Mouse (Mus musculus) liver, embryonic 11.5 days (tissue): ENCODE measurements around the gene Nox1. TPM values are rescaled to one million over a fixed set of nuclear protein-coding genes. Genes with fewer than 3 reads are reported as not detected.

Source experiments
- ATAC-seq: fragments of 200-750 bp; cut with Nextera tagmentation; replicated peaks from 2 replicates; pipeline ENCODE4 v1.8.0; 2017; ENCODE audit warnings: moderate number of reproducible peaks, mild to moderate bottlenecking, moderate TSS enrichment, moderate library complexity; ENCODE audit not compliant: low FRiP score
- DNase-seq: peaks from one replicate; pipeline ENCODE4 v3.0.0-alpha.2; 2017; ENCODE audit warnings: low spot score
- H3K27ac ChIP-seq: fragments of 300-500 bp; sonication (generic); 2 replicates; pipeline ENCODE4 v1.5.1; 2014; ENCODE audit warnings: mild to moderate bottlenecking, low read depth, low read length, control low read depth
- H3K27me3 ChIP-seq: fragments of 300-500 bp; sonication (generic); replicated peaks from 2 replicates; pipeline ENCODE4 v1.6.1; 2014; ENCODE audit warnings: low read length, mixed read lengths; ENCODE audit not compliant: control insufficient read depth, insufficient read depth
- H3K36me3 ChIP-seq: fragments of 300-500 bp; sonication (generic); 2 replicates; pipeline ENCODE4 v1.6.1; 2014; ENCODE audit warnings: mild to moderate bottlenecking, low read length, moderate library complexity, mixed read lengths; ENCODE audit not compliant: control insufficient read depth, insufficient read depth
- H3K4me1 ChIP-seq: fragments of 300-500 bp; sonication (generic); replicated peaks from 2 replicates; pipeline ENCODE4 v1.6.1; 2014; ENCODE audit warnings: low read length, mixed read lengths; ENCODE audit not compliant: control insufficient read depth, insufficient read depth
- H3K4me2 ChIP-seq: fragments of 300-500 bp; sonication (generic); 2 replicates; pipeline ENCODE4 v1.6.1; 2014; ENCODE audit warnings: mild to moderate bottlenecking, control low read depth, moderate library complexity
- H3K4me3 ChIP-seq: fragments of 300-500 bp; sonication (generic); 2 replicates; pipeline ENCODE4 v1.5.1; 2014; ENCODE audit warnings: low read depth, low read length, control low read depth
- H3K9ac ChIP-seq: fragments of 300-500 bp; sonication (generic); 2 replicates; pipeline ENCODE4 v1.6.1; 2014; ENCODE audit warnings: low read depth, low read length, control low read depth
- H3K9me3 ChIP-seq: fragments of 300-500 bp; sonication (generic); 2 replicates; pipeline ENCODE4 v1.6.1; 2016; ENCODE audit warnings: low read length, inconsistent platforms, mixed read lengths; ENCODE audit not compliant: control insufficient read depth
- WGBS: fragments of 180-500 bp; shearing (Covaris S2); extraction: QIAGEN DNeasy Blood & Tissue Kit; methylation state at CpG from one replicate; pipeline ENCODE4 v1.1.7; 2014; 5-methylcytosine and 5-hydroxymethylcytosine counted together
- polyA plus RNA-seq: library from polyadenylated mRNA; unstranded; fragments of >200 nt; fragmentation: Nextera tagmentation; extraction: Ambion mirVana; gene quantifications from 2 replicates; pipeline ENCODE4 v1.2.1, GENCODE M21; 2014

The Nox1 gene
- polyA plus RNA-seq: 0.07 and 0.34 TPM in 2 replicates

DNA sequence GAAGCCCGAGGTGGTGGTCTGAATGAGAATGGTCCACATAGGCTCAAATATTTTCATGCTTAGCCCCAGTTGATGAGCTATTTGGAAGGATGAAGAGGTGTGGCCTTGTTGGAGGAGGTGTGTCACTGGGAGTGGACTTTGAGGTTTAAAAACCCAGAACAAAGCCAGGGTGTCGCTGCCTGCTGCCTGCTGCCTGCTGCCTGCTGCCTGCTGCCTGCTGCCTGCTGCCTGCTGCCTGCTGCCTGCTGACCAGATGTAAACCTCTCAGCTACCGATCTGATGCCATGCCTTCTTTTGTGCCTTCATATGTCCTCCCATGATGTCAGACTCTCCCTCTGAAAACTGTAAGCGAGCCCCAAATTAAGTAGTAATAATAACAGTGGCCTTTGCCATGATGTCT is at the start of gene Nox1:
Nox1 (minus strand) TSS at position 101 of the 400 bp plus-strand sequence.
- ATAC-seq: no peak
- H3K27ac ChIP-seq: no peak within 1 kb of the TSS
- no peaks in the 10 kb centered on the region for H3K27me3 ChIP-seq

DNA sequence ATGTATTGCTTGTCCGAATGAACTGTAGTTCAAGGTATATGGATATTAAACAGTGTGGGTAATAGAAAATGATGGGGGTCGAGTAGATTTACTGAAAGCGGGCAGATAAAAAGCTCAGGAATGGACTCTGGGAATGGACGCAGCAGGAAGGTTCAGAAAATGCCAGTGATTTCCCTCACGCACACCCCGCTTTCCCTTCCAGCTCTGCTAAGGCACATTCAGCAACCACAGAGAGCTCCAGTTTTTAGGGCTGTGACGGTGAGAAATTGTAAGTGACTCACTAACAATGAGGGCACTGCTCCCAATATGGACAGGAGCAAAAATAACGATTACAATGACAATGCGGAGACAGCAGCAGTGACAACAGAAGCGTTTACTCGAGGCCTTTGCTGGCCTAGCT is 40.4 kb upstream of the Nox1 start:
- H3K4me1 ChIP-seq: no peaks in the 10 kb centered on the region
- H3K27ac ChIP-seq: no peak overlapping the region
- H3K36me3 ChIP-seq: no peaks in the 10 kb centered on the region; the same call in 1 of the 2 replicates
- H3K9ac ChIP-seq: no peak overlapping the region
- ATAC-seq: no peak
- H3K4me3 ChIP-seq: no peak overlapping the region
- no peak overlapping the region for H3K4me2 ChIP-seq
- no peaks in the 10 kb centered on the region for H3K27me3 ChIP-seq
- no peak for DNase-seq
- H3K9me3 ChIP-seq: no peaks in the 10 kb centered on the region
- WGBS: 87% methylated on average over 11 of the region's 11 CpGs

More for the DNA sequence above, at the start of gene Nox1:
- Histone ChIP-seq H3K4me1 (no peaks in the 10 kb centered on the region), H3K4me3 (no peak within 1 kb of the TSS), H3K36me3 (no peaks in the 10 kb centered on the region; the same call in 1 of the 2 replicates), H3K9ac (no peak within 1 kb of the TSS), H3K9me3 (no peaks in the 10 kb centered on the region), H3K4me2 (no peak within 1 kb of the TSS)
- no peak for DNase-seq
- WGBS: 86% methylated on average over 4 of the region's 4 CpGs

DNA sequence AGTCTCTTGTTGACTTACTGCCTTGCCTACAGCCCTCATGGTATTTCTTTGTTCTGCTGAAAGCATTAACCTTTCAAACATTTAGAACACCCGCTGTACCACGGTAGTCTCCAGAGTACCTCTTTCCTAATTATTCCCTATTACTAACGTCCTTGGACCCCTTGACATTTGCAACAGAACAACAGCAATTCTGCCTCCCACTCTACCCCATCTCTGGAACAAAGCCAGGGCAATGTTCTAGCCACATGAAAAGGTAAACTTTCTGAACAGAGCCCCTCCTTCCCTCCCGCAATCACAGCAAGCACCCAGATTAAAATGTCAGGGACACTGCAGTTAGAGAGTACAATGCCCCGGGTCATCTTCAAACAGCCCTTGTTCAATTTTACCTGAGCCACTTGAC is 39.4 kb upstream of the Nox1 start:
- Histone ChIP-seq H3K36me3 (no peaks in the 10 kb centered on the region; the same call in 1 of the 2 replicates), H3K4me2 (no peak overlapping the region), H3K4me3 (no peak overlapping the region), H3K9ac (no peak overlapping the region), H3K27me3 (no peaks in the 10 kb centered on the region), H3K9me3 (no peaks in the 10 kb centered on the region), H3K27ac (no peak overlapping the region), H3K4me1 (no peaks in the 10 kb centered on the region)
- ATAC-seq (no peak), DNase-seq (no peak)
- WGBS: 77% methylated on average over 5 of the region's 5 CpGs

DNA sequence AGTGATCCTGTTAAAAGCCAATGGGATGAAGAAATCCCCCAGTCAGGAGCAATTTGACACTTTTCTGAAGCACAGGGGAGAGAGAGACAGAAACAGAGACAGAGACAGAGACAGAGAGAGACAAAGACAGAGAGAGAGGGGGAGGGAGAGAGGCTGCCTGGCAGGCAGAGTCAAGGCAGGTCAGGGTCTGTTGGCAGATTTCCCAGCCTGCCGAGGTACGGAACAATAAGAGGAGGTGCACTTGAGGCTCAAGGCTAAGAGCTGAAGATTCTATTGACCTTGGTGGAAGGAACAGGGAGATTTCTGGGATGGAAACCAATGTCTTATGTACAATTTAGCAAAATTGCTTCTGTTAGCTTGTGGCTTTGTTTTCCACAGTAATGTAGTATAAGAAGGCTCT is 26.4 kb upstream of the Nox1 start:
- H3K9ac ChIP-seq: no peak overlapping the region
- H3K4me2 ChIP-seq: no peak overlapping the region
- DNase-seq (no peak), ATAC-seq (no peak)
- no peaks in the 10 kb centered on the region; the same call in 1 of the 2 replicates for H3K36me3 ChIP-seq
- no peaks in the 10 kb centered on the region for H3K27me3 ChIP-seq
- H3K9me3 ChIP-seq: no peaks in the 10 kb centered on the region
- 65% methylated on average over 2 of the region's 2 CpGs for WGBS
- H3K4me3 ChIP-seq: no peak overlapping the region
- H3K27ac ChIP-seq: no peak overlapping the region
- no peaks in the 10 kb centered on the region for H3K4me1 ChIP-seq

DNA sequence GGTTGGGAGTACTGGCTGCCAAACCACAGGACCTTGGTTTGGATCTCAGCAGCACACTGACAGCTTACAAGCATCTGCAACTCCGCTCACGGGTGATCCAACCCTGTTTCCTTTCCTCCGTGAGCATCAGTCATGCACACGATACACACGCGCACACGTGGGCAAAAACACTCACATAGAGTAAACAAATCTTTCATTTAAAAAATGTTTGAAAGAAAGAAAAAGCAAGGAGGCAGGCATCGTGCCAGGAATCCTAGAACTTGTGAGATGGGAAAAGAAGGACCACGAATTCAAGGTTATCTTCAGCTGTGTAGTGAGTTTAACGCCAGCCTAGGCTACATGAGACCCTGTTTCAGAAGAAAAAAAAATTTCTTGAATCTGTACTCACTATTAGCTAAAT is 24.2 kb upstream of the Nox1 start:
- Histone ChIP-seq H3K27ac (no peak overlapping the region), H3K36me3 (no peaks in the 10 kb centered on the region; the same call in 1 of the 2 replicates), H3K4me3 (no peak overlapping the region), H3K4me1 (no peaks in the 10 kb centered on the region), H3K9me3 (no peaks in the 10 kb centered on the region), H3K9ac (no peak overlapping the region), H3K27me3 (no peaks in the 10 kb centered on the region), H3K4me2 (no peak overlapping the region)
- no peak for DNase-seq
- ATAC-seq: no peak
- 91% methylated on average over 10 of the region's 10 CpGs for WGBS

DNA sequence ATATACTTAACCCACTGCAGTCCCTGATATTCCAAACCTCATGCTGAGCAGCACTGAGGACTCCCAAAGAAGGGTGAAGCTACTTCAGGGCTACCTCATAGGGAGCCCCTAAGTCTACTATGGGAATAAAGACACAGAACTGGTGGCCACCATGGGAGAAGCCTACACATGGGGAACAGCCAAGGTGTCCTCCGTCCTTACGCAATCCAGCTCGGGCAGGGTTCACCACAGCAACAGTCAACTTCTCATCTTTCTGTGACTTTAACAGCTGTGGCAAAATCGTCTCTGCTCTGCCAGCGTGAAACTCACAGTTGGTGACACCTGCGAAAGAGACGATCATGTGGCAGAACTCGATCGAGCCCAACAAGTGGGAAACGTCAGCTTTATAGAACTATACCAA is 16.5 kb upstream of the Nox1 start:
- no peak for ATAC-seq
- Histone ChIP-seq H3K27me3 (no peaks in the 10 kb centered on the region), H3K9me3 (no peaks in the 10 kb centered on the region), H3K36me3 (peaks cover 3% of the 10 kb centered on the region; the same call in 1 of the 2 replicates), H3K4me3 (no peak overlapping the region), H3K4me2 (no peak overlapping the region), H3K9ac (no peak overlapping the region), H3K4me1 (no peaks in the 10 kb centered on the region), H3K27ac (no peak overlapping the region)
- 90% methylated on average over 10 of the region's 10 CpGs for WGBS
- no peak for DNase-seq

DNA sequence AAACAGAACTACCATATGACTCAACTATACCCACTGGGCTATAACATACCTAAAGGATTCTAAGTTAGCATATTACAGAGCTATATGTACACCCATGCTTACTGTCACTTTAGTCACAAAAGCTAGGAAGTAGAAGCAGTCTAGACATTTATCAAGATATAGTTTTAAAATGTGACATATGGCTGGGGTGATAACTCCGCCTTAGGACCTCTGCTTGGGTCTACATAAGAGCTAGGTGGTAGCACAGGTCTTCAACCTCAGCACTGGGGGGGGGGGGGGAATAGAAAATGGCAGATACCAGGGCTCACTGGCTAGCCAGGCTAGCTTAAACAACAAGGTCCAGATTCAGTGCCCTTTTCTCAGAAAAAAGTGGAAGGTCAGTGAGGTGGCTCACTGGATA is 11.3 kb upstream of the Nox1 start:
- no peak overlapping the region for H3K27ac ChIP-seq
- WGBS: 70% methylated on average over 1 of the region's 1 CpGs
- ATAC-seq: no peak; the same call in 1 of the 2 replicates

DNA sequence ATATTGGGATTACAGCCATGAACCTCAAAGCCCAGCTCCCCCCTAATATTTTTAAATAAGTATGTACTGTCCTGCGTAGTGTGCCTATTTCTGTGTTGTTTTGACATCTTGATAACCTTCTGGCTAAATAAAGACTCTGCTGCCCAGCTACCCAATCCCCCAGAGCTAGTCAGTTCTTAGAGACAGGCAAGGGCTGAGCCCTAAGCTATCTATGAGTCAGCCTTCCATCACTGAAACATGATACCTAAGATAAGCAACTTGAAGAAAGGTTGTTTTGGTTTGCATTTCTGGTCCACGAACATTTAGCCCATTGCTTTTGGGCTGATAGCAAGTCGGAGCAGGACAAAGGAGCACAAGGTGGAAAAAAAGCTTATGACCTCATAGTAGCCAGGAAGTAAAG is 1.1 kb downstream of the Nox1 start:
- 48% methylated on average over 3 of the region's 3 CpGs for WGBS
- H3K36me3 ChIP-seq: no peaks in the 10 kb centered on the region; the same call in 1 of the 2 replicates
- no peaks in the 10 kb centered on the region for H3K27me3 ChIP-seq
- no peak overlapping the region for H3K4me2 ChIP-seq
- H3K9ac ChIP-seq: no peak overlapping the region
- H3K4me3 ChIP-seq: no peak overlapping the region
- no peak overlapping the region for H3K27ac ChIP-seq
- DNase-seq: no peak
- H3K4me1 ChIP-seq: no peaks in the 10 kb centered on the region
- no peak for ATAC-seq
- H3K9me3 ChIP-seq: no peaks in the 10 kb centered on the region

More for the DNA sequence above, 11.3 kb upstream of the Nox1 start:
- no peaks in the 10 kb centered on the region for H3K27me3 ChIP-seq
- no peak overlapping the region for H3K9ac ChIP-seq
- no peaks in the 10 kb centered on the region for H3K9me3 ChIP-seq
- no peak overlapping the region for H3K4me2 ChIP-seq
- no peak overlapping the region for H3K4me3 ChIP-seq
- DNase-seq: no peak
- H3K4me1 ChIP-seq: no peaks in the 10 kb centered on the region
- peaks cover 2% of the 10 kb centered on the region; the same call in 1 of the 2 replicates for H3K36me3 ChIP-seq

DNA sequence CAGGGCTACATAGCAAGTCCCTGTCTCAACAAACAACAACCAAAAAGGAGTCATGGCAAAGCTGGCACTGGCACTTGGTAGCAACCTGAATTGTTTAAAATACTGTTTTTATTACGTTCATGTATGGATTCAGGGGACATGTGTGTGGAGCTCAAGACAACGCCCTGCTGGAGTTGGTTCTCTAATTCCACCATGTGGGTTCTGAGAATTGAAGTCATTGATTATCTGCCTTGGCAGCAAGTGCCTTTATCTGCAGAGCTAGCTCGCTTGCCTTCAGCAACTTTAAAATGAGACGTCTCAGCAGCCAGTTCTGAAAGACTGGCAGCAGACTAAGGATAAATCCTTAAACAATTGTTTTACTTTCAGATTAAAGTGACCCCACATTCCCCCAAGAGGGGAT is 3.6 kb downstream of the Nox1 start:
- Histone ChIP-seq H3K4me1 (no peaks in the 10 kb centered on the region), H3K36me3 (no peaks in the 10 kb centered on the region), H3K9me3 (no peaks in the 10 kb centered on the region), H3K27me3 (no peaks in the 10 kb centered on the region), H3K9ac (no peak overlapping the region), H3K27ac (no peak overlapping the region), H3K4me2 (no peak overlapping the region), H3K4me3 (no peak overlapping the region)
- no peak for DNase-seq
- 50% methylated on average over 4 of the region's 4 CpGs for WGBS
- peak; percentile 73 for ATAC-seq
